Mouse (Mus musculus) liver, embryonic 14.5 days (tissue): ENCODE measurements around the gene Cep55.

Experiments
- CTCF ChIP-seq: IDR thresholded peaks from 2 replicates; pipeline ENCODE4 v1.5.1; 2016; ENCODE audit warnings: antibody characterized with exemption, low read depth, control low read depth
- EP300 ChIP-seq: IDR thresholded peaks from 2 replicates; pipeline ENCODE4 v1.6.1; 2016; ENCODE audit warnings: antibody characterized with exemption, low read depth

- no peak for TF ChIP-seq CTCF
- no peak for TF ChIP-seq EP300
Observed at GRCm38 (mm10) chr19:38114834-38115491, 60.2 kb downstream of the Cep55 start.
